Mouse (Mus musculus): ENCODE measurements at regions not wholly inside any gene's neighbourhood (a gene's known extent, or its start where the extent isn't known, plus 50 kb on each side); places are given as distances from the start of the nearest gene placed in this dataset.

DNA sequence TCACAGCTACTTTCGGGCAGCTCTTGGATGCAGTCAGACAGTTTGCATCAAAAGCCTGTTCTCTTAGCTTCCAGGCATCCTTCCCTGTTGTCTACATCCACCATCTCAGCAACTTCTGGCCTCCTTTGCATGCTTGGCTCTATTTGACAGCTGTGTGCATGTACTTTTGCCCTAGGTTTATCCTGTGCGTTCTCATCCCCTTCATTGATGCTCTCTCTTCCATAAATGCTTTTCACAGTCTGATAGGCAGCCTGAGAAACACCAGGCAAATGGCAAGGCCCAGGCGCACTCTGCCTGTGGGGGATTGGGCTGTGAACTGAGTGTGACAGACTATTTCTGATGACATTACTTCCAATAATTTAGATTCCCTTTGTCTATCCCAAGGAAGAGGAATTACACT is 364.9 kb upstream of the Dcn start:
- DNase-seq: no peak

- no peak for DNase-seq
These were observed 356.7 kb upstream of the Dcn start for GRCm38 (mm10) chr10:97122693-97123092.

DNA sequence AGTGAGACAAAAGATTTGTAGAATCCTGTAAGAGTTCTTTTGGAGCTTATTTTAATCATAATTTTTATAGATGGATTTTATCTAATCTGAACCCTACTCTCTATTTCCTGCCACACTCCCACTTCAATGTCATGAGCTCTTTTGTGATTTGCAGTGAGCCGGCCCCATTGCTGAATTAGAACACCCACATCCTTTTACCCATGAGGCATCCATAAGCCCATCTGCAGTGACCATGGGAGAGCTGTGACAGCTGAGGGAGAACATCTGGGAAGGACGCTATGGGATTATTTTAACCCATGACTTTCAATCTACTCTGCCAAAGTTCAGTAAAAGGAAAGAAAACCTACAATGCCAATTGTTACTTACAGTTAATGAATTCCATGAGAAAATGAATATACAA is 337.8 kb upstream of the Dcn start:
- no peak for DNase-seq

DNA sequence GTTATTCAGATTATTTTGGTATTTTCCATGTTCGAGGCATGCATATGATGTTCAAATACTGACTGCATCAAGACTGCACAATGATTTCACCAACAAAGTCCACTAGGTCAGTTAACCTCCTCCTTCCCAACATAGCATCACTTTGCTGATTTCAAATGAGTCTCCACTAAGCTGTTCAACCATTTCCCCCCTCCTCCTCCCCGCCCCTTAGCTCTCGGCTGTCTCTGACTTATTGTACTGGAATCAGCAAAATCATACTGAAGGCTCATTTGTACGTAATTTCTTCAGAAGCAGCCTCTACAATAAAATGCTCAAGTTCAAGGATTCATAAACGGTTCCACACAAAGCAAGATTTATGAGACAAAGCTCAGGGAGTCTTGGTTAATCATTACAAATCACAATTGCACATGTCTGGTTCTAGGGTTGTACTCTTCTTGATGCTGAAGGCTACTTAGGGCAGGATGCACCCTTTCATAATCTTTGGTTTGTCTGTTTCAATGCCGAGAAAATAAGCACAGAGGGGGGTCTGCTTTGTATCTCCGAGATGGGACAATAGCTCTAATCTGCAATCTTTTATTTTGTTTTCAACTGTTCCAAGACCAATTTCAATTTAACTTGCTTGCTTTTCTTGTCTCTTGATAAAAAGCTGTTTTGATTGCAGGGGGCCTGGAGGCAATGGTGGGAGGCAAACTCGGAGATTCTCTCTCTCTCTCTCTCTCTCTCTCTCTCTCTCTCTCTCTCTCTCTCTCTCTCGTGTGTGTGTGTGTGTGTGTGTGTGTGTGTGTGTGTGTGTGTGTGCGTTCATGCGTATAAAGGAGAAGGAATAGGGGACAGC is 320.6 kb upstream of the Dcn start:
- DNase-seq: no peak

DNA sequence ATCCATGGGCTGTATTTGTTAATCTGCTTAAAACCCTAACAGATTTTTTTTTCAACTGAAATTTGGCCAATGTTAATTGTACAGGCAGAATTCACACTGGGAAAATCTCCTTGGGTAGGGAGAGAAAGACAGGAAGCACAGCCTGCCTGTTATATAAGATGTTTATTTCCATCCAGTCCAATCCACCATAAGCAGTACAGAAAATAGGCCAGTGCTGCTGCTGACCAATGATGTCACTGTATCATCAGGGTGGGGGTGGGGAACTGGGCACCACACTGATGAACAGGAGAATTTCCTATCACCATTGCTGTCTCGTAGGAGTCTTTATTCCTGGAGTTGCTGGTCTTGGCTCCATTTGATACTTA is 320.0 kb upstream of the Dcn start:
- DNase-seq: no peak

DNA sequence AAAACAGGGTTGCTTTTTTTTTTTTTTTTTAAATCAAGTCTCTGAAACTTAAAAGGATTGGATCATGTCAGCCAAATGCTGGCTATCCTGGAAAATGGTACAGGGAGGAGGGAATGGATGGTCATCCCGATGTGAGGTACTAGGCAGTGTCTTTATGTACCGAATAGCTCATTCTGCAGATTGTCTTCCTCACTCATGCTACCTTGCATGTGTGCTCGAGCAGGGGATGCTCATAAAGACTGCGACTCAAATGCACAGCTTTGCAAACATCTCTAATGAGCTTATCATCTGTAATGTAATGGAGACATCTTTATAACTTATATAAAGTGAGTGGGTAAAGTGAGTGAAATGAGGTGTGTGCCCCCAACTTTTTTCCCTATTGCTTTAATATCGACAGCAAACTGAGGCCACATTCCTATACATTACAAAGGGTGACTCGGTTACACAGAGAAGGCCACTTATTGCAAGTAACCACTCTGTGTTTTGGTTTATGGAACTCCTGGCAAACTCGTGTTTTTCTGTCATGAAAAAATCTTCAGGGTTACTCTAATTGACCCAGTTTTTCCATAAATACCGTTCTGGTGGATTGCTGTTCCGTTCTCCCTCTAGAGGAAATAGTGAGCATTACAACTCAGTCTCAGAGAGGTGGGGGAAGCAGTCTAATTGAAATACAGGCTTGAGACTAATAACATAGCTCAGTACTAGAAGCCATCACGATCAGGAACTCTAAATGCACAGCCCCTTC is 319.4 kb upstream of the Dcn start:
- peak; percentile 7 for DNase-seq

DNA sequence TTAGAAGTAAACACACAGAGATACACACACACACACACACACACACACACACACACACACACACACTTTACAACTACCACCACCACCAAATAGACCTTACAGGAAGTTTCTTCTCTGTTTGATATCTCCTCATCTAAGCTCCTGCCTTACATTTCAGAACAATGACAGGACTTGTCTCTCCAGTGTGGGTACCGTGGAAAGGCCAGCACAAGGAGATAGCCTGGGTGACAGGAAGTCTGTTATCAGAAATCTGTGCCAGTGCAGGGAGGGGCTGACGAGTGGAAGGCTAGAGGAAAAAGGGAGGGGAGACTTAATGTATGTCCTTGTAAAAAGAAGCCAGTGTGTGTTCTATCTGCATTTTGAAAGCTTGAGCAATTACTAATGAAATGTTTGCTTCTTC is 318.5 kb upstream of the Dcn start:
- DNase-seq: no peak

GRCm38 (mm10) chr10:97178468-97178867 is 300.9 kb upstream of the Dcn start:
- no peak for DNase-seq

DNA sequence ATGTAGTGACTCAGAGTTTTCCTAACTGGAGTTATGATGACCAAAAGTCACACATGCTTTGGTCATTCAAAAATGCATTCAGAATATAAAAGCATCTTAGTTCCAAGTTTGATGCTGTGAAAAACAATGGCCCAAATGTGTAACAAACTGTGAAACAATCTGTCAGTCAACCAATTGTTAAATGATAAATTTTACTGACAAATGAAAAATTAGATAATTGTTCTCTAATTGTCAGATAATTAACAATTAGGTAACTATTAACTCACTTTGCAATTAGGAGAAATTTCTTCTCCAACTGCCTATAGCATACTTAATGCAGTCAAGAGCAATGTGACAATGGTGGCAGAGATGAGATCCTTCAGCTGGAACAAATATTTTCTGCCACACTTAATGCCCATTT is 289.7 kb upstream of the Dcn start:
- DNase-seq: no peak

DNA sequence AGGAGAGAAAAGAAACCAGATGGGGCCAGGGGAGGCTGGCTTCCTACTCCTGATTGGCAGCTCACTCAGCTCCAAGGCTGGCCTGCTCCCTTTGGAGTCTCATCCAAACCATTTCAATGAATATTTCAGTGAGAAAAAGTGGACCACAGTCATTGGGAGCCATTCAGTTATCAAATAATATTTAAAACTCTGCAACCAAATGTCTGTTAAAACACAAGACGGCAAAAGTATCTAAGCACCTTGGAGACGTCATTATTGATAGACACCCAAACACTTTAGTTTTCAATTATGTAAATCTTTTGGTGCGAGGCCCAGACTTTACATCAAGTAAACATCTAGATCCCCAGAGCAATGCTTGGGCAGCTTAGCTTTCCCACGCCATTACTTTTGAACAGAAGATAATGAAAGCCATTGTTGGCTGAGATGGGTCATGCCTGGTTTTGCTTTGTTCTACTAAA is 268.1 kb upstream of the Dcn start:
- no peak for DNase-seq

GRCm38 (mm10) chr10:97211785-97212398 is 267.5 kb upstream of the Dcn start:
- DNase-seq: no peak

DNA sequence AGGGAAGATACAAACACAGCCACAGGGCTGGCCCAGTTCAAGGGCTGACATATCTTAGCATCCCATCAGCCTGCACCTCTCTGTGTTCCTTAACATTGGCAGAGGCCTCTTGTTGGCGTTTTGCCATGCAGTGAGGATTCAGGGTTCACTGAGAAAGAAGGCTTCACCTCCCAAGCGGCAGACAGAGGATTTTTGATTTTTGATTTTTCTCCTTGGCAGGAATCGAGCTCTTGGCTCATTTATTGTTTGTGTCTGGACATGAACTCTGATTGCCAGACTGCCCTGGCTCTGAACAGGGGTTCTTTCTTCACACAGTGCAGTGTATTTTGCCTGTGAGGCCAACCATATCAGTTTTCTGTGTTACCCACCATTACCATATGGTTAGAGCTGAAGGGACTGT is 259.9 kb upstream of the Dcn start:
- DNase-seq: no peak

- no peak for DNase-seq
These were observed 259.0 kb upstream of the Dcn start for GRCm38 (mm10) chr10:97220431-97220830.

GRCm38 (mm10) chr10:97235631-97236030 is 243.8 kb upstream of the Dcn start:
- no peak for DNase-seq

- DNase-seq: no peak
These were observed 237.9 kb upstream of the Dcn start for GRCm38 (mm10) chr10:97241476-97241875.

GRCm38 (mm10) chr10:97245674-97246073 is 233.7 kb upstream of the Dcn start:
- no peak for DNase-seq

- DNase-seq: no peak
These were observed 230.9 kb upstream of the Dcn start for GRCm38 (mm10) chr10:97248522-97248921.

DNA sequence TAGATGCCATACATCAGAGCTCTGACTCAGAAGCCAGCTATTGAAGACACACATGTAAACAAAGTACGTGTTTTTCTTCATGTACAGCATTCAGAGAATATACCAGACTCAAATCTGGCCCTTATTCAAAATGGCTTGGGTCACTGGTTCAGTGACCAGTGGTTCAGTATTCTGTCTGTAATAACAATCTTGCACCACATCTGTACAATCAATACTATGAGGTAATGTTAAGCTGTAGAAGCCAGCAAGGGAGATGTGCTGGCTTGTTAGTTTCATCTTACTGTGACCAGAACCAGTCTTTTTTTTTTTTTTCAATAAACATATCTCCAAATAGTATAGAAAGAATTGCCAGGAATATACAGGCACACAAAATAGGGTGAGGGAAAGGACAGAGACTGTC is 229.6 kb upstream of the Dcn start:
- no peak for DNase-seq

GRCm38 (mm10) chr10:97250167-97250566 is 229.2 kb upstream of the Dcn start:
- DNase-seq: no peak

DNA sequence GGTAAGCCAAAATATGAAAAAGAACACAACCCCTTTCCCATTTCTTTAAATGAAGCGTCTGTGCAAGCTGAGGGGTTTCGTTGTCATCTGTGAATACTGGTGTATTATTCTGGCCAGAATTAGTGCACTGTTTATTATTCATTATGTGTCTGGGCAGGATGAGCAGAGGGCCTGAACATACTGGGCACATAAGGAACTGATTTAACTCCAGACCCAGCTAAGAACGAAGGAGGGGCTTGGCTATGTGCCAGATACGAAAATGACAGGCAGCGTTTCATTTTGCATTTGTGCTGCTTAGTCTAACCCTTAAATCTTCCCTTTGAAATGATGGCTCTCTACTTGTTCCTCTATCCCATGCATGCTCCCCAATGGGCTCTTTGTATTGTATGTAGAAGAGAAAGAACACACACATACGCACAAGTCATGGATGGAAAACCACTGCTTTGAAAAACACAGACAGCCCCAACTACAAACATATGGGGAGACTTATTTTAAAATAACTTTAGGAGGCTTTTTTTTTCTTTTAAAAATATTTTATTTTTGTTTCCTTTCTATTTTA is 213.4 kb upstream of the Dcn start:
- no peak for DNase-seq

GRCm38 (mm10) chr10:97282416-97282815 is 197.0 kb upstream of the Dcn start:
- no peak for DNase-seq

DNA sequence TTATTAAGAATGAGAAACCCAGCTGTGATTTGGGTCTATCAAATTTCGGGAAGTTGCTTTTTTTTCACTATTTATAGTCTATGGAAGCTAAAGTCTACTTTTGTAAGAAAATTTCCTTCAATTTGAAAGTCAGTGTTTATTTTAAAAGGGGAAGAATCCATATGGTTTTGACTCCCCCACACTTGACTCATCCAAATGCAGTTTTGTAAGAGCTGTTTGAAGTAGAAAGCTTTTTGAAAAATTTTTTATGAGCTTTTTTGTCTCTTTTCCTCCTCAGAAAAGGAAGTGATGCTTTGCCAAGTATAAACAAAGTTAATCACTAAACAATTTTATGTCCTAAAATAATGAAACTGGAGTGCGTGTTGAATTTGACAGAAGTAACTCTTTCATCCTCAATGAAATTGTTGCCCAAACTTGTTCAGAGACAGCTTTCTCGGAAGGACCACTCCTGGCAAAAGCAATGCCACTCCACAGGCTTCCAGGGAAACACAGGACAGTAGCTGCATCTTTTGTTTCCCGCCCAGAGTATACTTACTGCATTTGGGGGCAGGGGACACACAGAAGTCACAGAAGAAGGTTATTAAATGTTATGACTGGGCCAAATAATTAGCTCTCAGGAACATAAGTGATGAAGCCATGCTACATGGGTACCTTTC is 196.4 kb upstream of the Dcn start:
- no peak for DNase-seq

- no peak for DNase-seq
These were observed 174.5 kb upstream of the Dcn start for GRCm38 (mm10) chr10:97304791-97305355.
